Mouse (Mus musculus) lung, adult 2 months (tissue): ENCODE results near the gene Cela3b.

Source experiments
- CTCF ChIP-seq: fragments of 200-500 bp; IDR thresholded peaks from 2 replicates; pipeline ENCODE4 v1.5.1; 2011; ENCODE audit warnings: mild to moderate bottlenecking, low read length, control low read depth; ENCODE audit not compliant: insufficient read depth
- POLR2A ChIP-seq: fragments of 200-500 bp; IDR thresholded peaks from 2 replicates; pipeline ENCODE4 v1.6.1; 2011; ENCODE audit warnings: low read depth, mild to moderate bottlenecking, control low read depth, low read length, borderline replicate concordance; ENCODE audit errors: extremely low read depth

GRCm38 (mm10) chr4:137430502-137430901 is at the start of gene Cela3b:
- TF ChIP-seq CTCF (no peak), POLR2A (no peak)
